Mouse (Mus musculus) mature B cell (primary cell): ENCODE results near the gene Gm49398.

Experiments used
- in situ Hi-C: fragments of 300-500 bp; cut with MboI; formaldehyde crosslinking; loops from 2 replicates; pipeline ENCODE4 v1.14.3; 2019

The Gm49398 gene

GRCm38 (mm10) chr13:61288739-61289138 lies at the start of gene Gm49398:
Gene Gm49398 (minus strand): TSS chr13:61288839.
- in situ Hi-C loops: no loop called here

- in situ Hi-C loops: no loop called here
Observed at GRCm38 (mm10) chr13:61255258-61255657, 33.4 kb downstream of the Gm49398 start, which contains the start of gene Cts8. Gene Cts8 (minus strand): TSS chr13:61255358.

GRCm38 (mm10) chr13:61241076-61241947 lies 47.3 kb downstream of the Gm49398 start:
- in situ Hi-C loops: no loop called here

- in situ Hi-C loops: no loop called here
Observed at GRCm38 (mm10) chr13:61203310-61203709, 85.3 kb downstream of the Gm49398 start, which contains the start of gene Cts6. Gene Cts6 (minus strand): TSS chr13:61203410.
